Mouse (Mus musculus) stomach, embryonic 14.5 days (tissue): ENCODE results near the gene Stk11ip. TPM values are rescaled to one million over a fixed set of nuclear protein-coding genes. Genes with fewer than 3 reads are reported as not detected.

Experiments used
- ATAC-seq: fragments of 200-750 bp; cut with Nextera tagmentation; 2 replicates; pipeline ENCODE4 v1.8.0; 2017; ENCODE audit warnings: low read depth, moderate TSS enrichment; ENCODE audit not compliant: insufficient number of reproducible peaks, insufficient read depth, low FRiP score
- H3K27ac ChIP-seq: fragments of 300-500 bp; sonication (generic); 2 replicates; pipeline ENCODE4 v1.5.1; 2014; ENCODE audit warnings: mild to moderate bottlenecking, low read length, moderate library complexity, mixed read lengths
- H3K27me3 ChIP-seq: fragments of 300-500 bp; sonication (generic); 2 replicates; pipeline ENCODE4 v1.6.1; 2014; ENCODE audit warnings: low read length, control low read depth, mixed read lengths; ENCODE audit not compliant: control insufficient read depth, insufficient read depth
- H3K36me3 ChIP-seq: fragments of 300-500 bp; sonication (generic); 2 replicates; pipeline ENCODE4 v1.6.1; 2014; ENCODE audit warnings: mild to moderate bottlenecking, control low read depth, low read length, moderate library complexity, mixed read lengths; ENCODE audit not compliant: control insufficient read depth, insufficient read depth
- H3K4me1 ChIP-seq: fragments of 300-500 bp; sonication (generic); 2 replicates; pipeline ENCODE4 v1.6.1; 2014; ENCODE audit warnings: low read length, control low read depth, mixed read lengths; ENCODE audit not compliant: control insufficient read depth, insufficient read depth
- H3K4me2 ChIP-seq: fragments of 300-500 bp; sonication (generic); replicated peaks from 2 replicates; pipeline ENCODE4 v1.6.1; 2014; ENCODE audit warnings: low read depth, low read length, control low read depth
- H3K4me3 ChIP-seq: fragments of 300-500 bp; sonication (generic); 2 replicates; pipeline ENCODE4 v1.5.1; 2014; ENCODE audit warnings: low read depth, low read length, control low read depth
- H3K9ac ChIP-seq: fragments of 300-500 bp; sonication (generic); replicated peaks from 2 replicates; pipeline ENCODE4 v1.6.1; 2014; ENCODE audit warnings: low read depth, mild to moderate bottlenecking, control low read depth, low read length, moderate library complexity, mixed read lengths
- H3K9me3 ChIP-seq: fragments of 300-500 bp; sonication (generic); 2 replicates; pipeline ENCODE4 v1.6.1; 2016; ENCODE audit warnings: low read depth, low read length, control low read depth; ENCODE audit not compliant: control insufficient read depth
- WGBS: fragments of 180-500 bp; shearing (Covaris S2); extraction: QIAGEN DNeasy Blood & Tissue Kit; methylation state at CpG from one replicate; pipeline ENCODE4 v1.1.7; 2014; 5-methylcytosine and 5-hydroxymethylcytosine counted together
- polyA plus RNA-seq: library from polyadenylated mRNA; unstranded; fragments of >200 nt; fragmentation: Nextera tagmentation; extraction: Ambion mirVana; gene quantifications from 2 replicates; pipeline ENCODE4 v1.2.1, GENCODE M21; 2014

Gene Stk11ip
- polyA plus RNA-seq, 1 experiment from 2014 or later = 19.0 TPM

DNA sequence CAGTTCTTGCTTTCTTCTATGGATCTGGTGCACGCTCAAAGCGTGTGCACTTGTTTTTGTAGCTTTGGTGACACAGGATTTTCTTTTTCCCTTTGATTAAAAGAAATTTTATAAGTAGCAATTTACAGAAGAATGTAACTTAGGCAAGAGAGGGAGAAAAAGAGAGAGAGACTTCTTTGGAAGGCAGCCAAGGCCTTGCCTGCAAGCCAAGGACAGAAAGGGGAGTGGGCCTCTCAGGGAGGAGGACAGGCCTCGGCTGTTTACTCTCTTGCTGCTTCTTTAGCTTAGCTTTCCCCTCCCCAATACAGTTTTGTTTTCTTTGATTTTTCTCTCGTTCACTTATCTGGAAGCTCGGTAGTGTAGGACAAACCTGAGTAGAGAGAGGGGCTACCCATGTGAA is 1.8 kb upstream of the Stk11ip start:
- 34% methylated on average over 5 of the region's 5 CpGs for WGBS
- no peaks in the 10 kb centered on the region for H3K27me3 ChIP-seq
- H3K36me3 ChIP-seq = no peaks in the 10 kb centered on the region
- H3K4me3 ChIP-seq = no peak overlapping the region
- H3K27ac ChIP-seq = peak overlapping the region; percentile 96
- H3K4me1 ChIP-seq = peaks cover 23% of the 10 kb centered on the region
- no peak overlapping the region for H3K4me2 ChIP-seq
- H3K9ac ChIP-seq = no peak overlapping the region
- ATAC-seq = no peak
- no peaks in the 10 kb centered on the region for H3K9me3 ChIP-seq

DNA sequence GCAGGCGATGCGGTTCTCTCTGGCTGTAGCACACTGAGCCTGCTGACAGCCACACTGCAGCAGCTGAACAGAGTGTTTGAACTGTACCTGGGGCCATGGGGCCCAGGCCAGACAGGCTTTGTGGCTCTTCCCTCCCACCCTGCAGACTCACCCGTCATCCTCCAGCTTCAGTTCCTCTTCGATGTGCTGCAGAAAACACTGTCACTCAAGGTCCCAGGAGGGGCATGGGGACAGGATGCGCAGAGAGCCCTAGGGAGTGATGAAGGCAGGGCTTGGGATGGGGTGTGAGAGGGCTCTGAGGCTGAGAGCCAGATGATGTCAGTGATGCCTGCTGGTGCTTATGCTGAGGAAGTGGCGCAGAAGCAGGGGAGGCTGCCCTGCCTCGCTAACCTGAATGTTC is 3.4 kb downstream of the Stk11ip start:
- Histone ChIP-seq H3K9ac (no peak overlapping the region), H3K9me3 (no peaks in the 10 kb centered on the region), H3K36me3 (peaks cover 13% of the 10 kb centered on the region; the same call in 1 of the 2 replicates), H3K4me2 (no peak overlapping the region), H3K27me3 (no peaks in the 10 kb centered on the region), H3K4me1 (peaks cover 13% of the 10 kb centered on the region), H3K4me3 (no peak overlapping the region), H3K27ac (no peak overlapping the region)
- 87% methylated on average over 7 of the region's 7 CpGs for WGBS
- ATAC-seq = no peak

DNA sequence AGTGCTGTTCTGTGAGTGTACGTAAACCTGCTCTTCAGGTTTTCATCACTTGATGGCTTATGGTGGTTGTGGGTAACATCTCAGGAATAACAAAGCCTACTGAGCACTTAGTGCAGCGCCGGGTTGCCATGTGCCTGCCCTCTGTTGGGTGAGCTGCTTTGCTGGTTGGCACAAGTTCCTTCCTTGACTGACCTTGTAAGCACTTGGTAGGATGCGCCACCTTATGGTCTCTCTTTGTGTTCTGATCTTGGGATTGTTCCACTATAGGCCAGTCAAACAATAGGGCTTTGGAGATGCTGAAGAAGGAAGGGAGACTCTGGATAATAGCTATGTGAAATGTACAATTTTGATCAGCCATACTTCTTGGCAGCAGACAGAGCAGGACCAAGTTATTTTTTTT is 9.2 kb downstream of the Stk11ip start:
- H3K9ac ChIP-seq = no peak overlapping the region
- WGBS = 86% methylated on average over 4 of the region's 4 CpGs
- H3K4me1 ChIP-seq = no peaks in the 10 kb centered on the region
- no peak overlapping the region for H3K27ac ChIP-seq
- no peaks in the 10 kb centered on the region for H3K9me3 ChIP-seq
- no peak for ATAC-seq
- H3K36me3 ChIP-seq = peaks cover 44% of the 10 kb centered on the region
- H3K4me2 ChIP-seq = no peak overlapping the region
- H3K27me3 ChIP-seq = no peaks in the 10 kb centered on the region
- no peak overlapping the region for H3K4me3 ChIP-seq

DNA sequence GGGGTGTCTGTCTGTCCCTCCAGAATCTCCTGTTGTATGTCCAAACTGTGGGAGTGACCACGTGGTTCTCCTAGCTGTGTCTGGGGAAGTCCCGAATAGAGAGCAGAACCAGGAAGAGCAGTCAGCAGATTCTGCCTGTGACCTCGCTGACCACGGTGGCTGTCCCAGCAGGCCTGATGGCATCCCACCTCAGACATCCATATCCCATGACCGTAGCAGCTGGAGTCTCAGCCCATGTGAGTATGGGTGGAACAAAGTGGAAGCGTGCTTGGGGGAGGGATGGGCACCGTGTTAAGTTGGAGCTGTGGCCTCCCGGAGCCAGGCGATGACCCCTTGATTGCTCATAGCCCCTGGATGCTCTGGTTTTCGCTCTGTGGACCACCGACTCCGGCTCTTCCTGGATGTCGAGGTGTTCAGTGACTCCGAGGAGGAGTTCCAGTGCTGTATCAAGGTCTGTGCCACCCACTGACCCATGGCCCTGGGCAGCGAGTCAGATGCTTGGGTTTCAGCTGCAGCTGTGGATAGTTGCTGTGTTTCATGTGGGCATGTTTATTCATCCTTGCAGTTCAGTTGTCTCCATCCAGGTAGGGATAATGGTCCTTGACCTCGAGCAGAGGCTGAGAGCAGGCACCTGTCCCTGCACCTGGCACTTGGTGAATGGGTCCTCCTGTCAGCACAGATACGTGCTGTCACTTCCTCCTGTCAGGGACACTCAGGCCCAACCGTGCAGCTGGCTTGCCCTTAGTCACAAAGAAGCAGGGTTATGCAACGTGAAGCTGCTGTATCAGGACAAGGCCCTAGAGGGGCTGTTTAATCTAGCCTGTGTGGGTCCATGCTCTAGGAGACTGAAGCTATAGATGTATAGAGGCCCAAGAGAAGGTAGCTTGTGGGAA is 11.2 kb downstream of the Stk11ip start:
- WGBS = 90% methylated on average over 19 of the region's 19 CpGs
- Histone ChIP-seq H3K4me3 (no peak overlapping the region), H3K4me2 (no peak overlapping the region), H3K9me3 (no peaks in the 10 kb centered on the region), H3K4me1 (no peaks in the 10 kb centered on the region), H3K9ac (no peak overlapping the region), H3K27ac (no peak overlapping the region), H3K36me3 (peaks cover 46% of the 10 kb centered on the region), H3K27me3 (no peaks in the 10 kb centered on the region)
- no peak for ATAC-seq

DNA sequence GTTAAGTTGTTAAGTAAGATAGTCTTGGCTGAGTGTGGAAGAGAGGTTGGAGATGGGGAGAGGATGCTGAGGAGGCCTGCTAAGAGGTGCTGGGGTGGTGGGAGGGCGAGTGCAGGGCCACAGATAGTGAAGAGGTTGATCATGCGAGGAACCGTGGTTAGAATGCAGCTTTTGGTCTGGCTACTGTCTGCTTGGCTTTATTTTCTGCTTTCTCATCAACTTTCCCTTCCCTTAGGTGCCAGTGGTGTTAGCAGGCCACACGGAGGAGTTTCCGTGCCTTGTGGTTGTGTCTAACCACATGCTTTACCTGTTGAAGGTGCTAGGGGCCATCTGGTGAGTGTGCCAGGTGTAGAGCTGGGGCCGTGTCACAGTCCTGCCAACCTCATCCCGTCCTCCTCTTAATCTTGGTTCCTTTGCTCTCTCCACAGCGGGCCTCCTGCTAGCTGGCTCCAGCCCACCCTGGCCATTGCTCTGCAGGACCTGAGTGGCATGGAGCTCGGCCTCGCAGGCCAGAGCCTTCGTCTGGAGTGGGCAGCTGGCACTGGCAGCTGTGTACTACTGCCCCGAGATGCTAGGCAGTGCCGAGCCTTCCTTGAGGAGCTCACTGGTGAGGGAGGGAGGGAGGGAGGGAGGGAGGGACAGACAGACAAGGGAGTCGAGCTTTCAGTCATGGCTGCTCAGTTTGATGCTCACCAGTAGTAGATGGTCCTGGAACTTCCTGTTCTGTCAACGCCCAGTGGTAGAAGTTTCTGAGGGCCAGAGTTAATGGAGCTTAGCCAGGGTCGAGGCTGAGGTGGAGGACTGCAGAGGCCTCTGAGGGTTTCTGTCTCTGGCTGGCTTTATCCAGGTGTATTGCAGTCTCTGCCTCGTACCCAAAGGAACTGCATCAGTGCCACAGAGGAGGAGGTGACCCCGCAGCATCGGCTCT is 12.3 kb downstream of the Stk11ip start:
- Histone ChIP-seq H3K9ac (no peak overlapping the region), H3K27me3 (no peaks in the 10 kb centered on the region), H3K9me3 (no peaks in the 10 kb centered on the region), H3K27ac (no peak overlapping the region), H3K36me3 (peaks cover 45% of the 10 kb centered on the region), H3K4me3 (no peak overlapping the region), H3K4me1 (no peaks in the 10 kb centered on the region), H3K4me2 (no peak overlapping the region)
- 84% methylated on average over 19 of the region's 19 CpGs for WGBS
- no peak; the same call in 1 of the 2 replicates for ATAC-seq

DNA sequence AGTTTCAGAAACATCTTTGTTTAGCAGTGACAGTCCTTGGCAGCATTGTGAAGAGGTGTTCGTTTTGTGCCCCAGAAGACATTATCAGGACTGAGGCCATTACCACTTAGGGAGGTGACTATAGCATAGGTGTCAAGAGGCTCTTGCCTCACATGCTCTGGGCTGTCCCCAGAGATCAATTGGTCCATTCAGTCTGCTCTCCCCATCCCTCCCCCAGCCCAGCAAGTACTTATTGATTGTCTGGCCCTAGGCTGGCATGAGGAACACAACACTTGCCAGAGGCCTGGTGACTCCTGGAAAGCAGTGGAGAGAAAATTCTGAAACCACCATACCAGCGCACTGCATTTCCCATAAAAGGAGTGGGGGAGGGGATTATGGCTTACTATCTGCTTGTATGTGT is 16.3 kb downstream of the Stk11ip start:
- Histone ChIP-seq H3K4me3 (no peak overlapping the region), H3K36me3 (peaks cover 26% of the 10 kb centered on the region), H3K9ac (no peak overlapping the region), H3K9me3 (no peaks in the 10 kb centered on the region), H3K4me1 (no peaks in the 10 kb centered on the region), H3K27me3 (no peaks in the 10 kb centered on the region), H3K27ac (no peak overlapping the region), H3K4me2 (no peak overlapping the region)
- 72% methylated on average over 2 of the region's 2 CpGs for WGBS
- no peak for ATAC-seq

DNA sequence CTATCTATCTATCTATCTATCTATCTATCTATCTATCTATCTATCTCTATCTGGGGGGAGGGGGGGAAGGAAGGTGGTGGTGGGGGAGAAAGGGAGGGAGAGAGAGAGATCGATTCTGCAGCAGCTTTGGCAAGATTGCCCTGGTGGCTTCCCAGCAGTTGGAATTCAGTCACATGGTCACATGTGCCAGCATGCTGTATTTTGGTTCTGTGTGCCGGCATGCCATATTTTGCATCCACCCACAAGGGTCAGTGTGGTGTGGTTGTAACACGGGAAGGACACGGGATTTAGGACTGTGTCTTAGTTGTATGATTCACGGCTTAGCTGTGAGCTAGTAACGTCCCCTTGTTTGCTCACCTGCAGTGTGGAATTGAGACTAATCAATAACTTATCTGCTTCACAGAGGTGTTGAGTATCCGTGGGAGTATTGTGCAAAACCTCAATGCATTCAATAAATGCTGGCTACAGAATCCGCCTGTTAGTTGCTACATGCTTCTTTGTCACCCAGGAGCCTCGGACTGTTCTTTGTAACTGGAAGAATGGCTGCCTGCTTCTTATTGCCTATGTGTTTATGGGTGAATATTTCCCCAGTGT is 17.4 kb downstream of the Stk11ip start:
- Histone ChIP-seq H3K9ac (no peak overlapping the region), H3K9me3 (no peaks in the 10 kb centered on the region), H3K4me1 (no peaks in the 10 kb centered on the region), H3K4me2 (no peak overlapping the region), H3K27ac (no peak overlapping the region), H3K4me3 (no peak overlapping the region), H3K36me3 (peaks cover 22% of the 10 kb centered on the region; the same call in 1 of the 2 replicates), H3K27me3 (no peaks in the 10 kb centered on the region)
- WGBS = 68% methylated on average over 9 of the region's 9 CpGs
- no peak for ATAC-seq

DNA sequence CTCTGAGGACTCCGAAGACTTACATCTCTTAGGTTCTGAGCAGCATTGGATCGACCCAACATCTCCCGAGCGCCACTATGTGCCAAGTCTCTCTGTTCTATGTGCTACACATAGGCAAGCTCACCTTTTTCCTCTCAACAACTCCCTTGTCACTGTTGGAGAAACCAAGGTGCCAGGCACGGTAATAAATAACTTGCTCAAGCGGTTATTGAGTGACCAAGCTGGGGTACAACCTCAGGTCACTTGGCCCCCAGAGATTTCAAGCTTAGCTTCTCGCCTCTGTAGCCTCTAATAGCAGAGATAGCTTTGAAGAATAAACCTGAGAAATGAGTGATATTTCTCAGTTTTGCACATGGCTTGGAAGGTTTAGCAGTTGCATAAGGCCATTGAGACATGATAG is 20.2 kb downstream of the Stk11ip start:
- Histone ChIP-seq H3K4me1 (peaks cover 5% of the 10 kb centered on the region; the same call in 1 of the 2 replicates), H3K27ac (no peak overlapping the region), H3K27me3 (no peaks in the 10 kb centered on the region), H3K9ac (no peak overlapping the region), H3K36me3 (peaks cover 1% of the 10 kb centered on the region; the same call in 1 of the 2 replicates), H3K4me2 (no peak overlapping the region), H3K4me3 (no peak overlapping the region), H3K9me3 (no peaks in the 10 kb centered on the region)
- 90% methylated on average over 7 of the region's 7 CpGs for WGBS
- ATAC-seq = no peak
